Mouse (Mus musculus) embryonic fibroblast, embryonic 13.5 days (primary cell): Measurements from ENCODE around the gene Arid1b. TPM values are rescaled to one million over a fixed set of nuclear protein-coding genes. Genes with fewer than 3 reads are reported as not detected.

Source experiments
- H3K27ac ChIP-seq: 2 replicates; pipeline ENCODE4 v1.5.1; 2012; ENCODE audit warnings: low read length, control low read depth, inconsistent platforms; ENCODE audit not compliant: insufficient read depth
- H3K4me1 ChIP-seq: 2 replicates; pipeline ENCODE4 v1.6.1; 2011; ENCODE audit warnings: low read length; ENCODE audit not compliant: control insufficient read depth, insufficient read depth
- H3K4me3 ChIP-seq: 2 replicates; pipeline ENCODE4 v1.5.1; 2011; ENCODE audit warnings: mild to moderate bottlenecking, control low read depth, low read length; ENCODE audit not compliant: insufficient read depth
- CTCF ChIP-seq: IDR thresholded peaks from 2 replicates; pipeline ENCODE4 v1.5.1; 2011; ENCODE audit warnings: mild to moderate bottlenecking, control low read depth, low read length, moderate library complexity, borderline replicate concordance; ENCODE audit not compliant: insufficient read depth
- POLR2A ChIP-seq: IDR thresholded peaks from 2 replicates; pipeline ENCODE4 v1.6.1; 2011; ENCODE audit warnings: low read depth, mild to moderate bottlenecking, control low read depth, low read length, moderate library complexity
- polyA plus RNA-seq: library from polyadenylated mRNA; stranded (reverse); fragments of >200 nt; gene quantifications from 2 replicates; pipeline ENCODE4 v1.2.4, GENCODE M21; 2011; ENCODE audit warnings: low read depth; ENCODE audit not compliant: missing spikeins, insufficient read length

The Arid1b gene
- polyA plus RNA-seq, 1 experiment, result 21.7 TPM

GRCm38 (mm10) chr17:5388351-5388750, 394.2 kb downstream of the Arid1b start:
- Histone ChIP-seq H3K27ac (no peak overlapping the region), H3K4me1 (no peaks in the 10 kb centered on the region), H3K4me3 (no peak overlapping the region)
- TF ChIP-seq POLR2A (no peak), CTCF (no peak)

- Histone ChIP-seq H3K4me1 (no peaks in the 10 kb centered on the region), H3K27ac (no peak overlapping the region), H3K4me3 (no peak overlapping the region)
- TF ChIP-seq POLR2A (no peak), CTCF (no peak)
Observed at GRCm38 (mm10) chr17:5390682-5391081, 396.6 kb downstream of the Arid1b start.

DNA sequence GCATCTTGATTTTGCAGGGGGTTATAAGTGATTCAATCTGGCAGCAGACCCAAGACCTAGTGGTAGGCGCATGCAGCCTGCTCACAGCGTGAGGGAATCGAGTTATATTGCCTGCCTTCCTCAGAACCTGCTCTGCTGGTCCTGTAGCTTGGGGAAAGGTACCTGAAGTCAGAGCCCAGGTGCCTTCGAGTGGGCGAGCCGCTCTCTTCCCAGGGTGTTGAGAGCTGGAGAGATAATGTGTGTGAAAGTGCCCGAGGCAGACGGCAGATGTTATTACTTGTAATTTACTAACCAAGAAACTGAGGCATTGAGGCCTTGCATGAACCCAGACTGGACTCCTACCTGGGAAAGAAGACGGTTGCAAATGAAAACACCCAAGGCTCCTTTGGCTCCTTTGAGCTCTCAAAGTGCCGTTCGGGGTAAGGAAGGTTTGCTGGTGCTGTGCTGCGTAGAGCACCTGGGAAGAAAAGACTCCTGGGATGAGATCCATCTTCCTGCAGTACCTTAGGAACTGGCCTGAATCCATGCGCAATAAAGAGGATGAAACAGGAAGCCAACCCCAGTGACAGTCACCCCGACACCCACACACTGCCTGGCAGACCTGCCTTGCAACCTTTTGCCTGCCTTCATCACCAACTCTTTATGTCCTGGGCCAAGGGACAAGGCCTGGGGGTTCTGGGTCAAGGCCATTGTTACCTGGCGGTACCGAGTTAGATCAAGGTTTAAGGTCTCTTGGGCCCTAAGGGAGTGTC, 401.5 kb downstream of the Arid1b start:
- no peaks in the 10 kb centered on the region for H3K4me1 ChIP-seq
- no peak overlapping the region for H3K27ac ChIP-seq
- TF ChIP-seq CTCF (no peak), POLR2A (no peak)
- no peak overlapping the region for H3K4me3 ChIP-seq

GRCm38 (mm10) chr17:5396213-5396612, 402.1 kb downstream of the Arid1b start:
- Histone ChIP-seq H3K27ac (no peak overlapping the region), H3K4me3 (no peak overlapping the region), H3K4me1 (no peaks in the 10 kb centered on the region)
- TF ChIP-seq CTCF (no peak), POLR2A (no peak)
